Mouse (Mus musculus): ENCODE results near the gene Slc24a4.

DNA sequence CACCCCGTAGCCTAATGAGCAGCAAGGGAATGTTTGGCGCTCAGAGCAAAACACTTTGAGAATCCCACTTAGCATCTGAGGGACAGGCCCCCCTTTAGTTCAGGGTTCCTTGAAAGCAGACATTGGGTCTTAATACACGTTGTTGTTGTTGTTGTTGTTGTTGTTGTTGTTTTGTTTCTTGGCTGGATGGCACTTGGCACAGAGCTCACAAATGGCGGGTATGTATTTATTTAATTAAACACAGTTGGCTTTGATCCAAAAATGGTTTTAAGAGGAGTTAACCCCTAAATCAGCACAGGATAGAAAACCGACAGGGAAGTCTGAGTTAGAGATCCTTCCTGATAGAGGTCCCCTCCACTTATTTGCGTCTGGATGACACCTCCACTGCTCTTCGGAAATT lies 932 bp upstream of the Slc24a4 start:
- TF ChIP-seq POLR2A (IDR thresholded peaks at IDR 0.05; ENCODE audit: borderline replicate concordance, extremely low read depth, insufficient read depth, insufficient read length, poor library complexity, severe bottlenecking), result no peak
- TF ChIP-seq CTCF (IDR thresholded peaks at IDR 0.05; ENCODE audit: borderline replicate concordance, extremely low read depth, insufficient read depth, insufficient read length), result no peak

Data from brain, embryonic 14.5 days (tissue).